Mouse (Mus musculus) E14TG2a.4 (cell line): Measurements from ENCODE around the gene Gm49342.
"Not testable (repeated sequence)": the region's sequence is repeated elsewhere in the genome, so short reads cannot be mapped to it uniquely, and the experiment has no call there.

Experiments
- CTCF ChIP-seq: conservative IDR thresholded peaks from 2 replicates; pipeline ENCODE4 v1.5.1; 2014; ENCODE audit warnings: low read length
- NANOG ChIP-seq: IDR thresholded peaks from 2 replicates; pipeline ENCODE4 v1.6.1; 2014; ENCODE audit warnings: borderline replicate concordance, low read length, mixed read lengths
- POU5F1 ChIP-seq: IDR thresholded peaks from 2 replicates; pipeline ENCODE4 v1.6.1; 2014; ENCODE audit warnings: low read length, borderline replicate concordance

DNA sequence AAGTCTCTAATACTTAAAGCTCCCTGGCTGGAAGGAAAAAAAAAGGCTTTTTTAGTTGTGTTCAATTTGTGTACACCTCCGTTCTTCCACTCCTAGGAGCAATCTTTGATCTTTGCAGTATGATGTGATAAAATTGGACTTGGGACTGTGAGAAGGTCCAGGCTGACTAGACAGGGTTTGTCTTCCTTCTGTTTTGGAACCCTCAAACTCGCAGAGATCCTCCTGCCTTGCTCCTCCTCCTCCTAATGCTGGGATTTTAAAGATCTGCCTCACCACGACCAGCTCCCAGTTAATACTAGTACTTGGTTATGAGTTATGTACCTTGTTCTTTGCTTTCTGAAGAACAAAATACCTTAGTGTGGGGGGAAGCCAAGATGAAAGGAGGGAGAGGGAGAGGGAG, 1.2 kb downstream of the Gm49342 start:
- TF ChIP-seq CTCF, NANOG, POU5F1: not testable (repeated sequence)
